Comparison of ENCODE assay signal across 8 mouse cellular contexts in the genomic region with DNA sequence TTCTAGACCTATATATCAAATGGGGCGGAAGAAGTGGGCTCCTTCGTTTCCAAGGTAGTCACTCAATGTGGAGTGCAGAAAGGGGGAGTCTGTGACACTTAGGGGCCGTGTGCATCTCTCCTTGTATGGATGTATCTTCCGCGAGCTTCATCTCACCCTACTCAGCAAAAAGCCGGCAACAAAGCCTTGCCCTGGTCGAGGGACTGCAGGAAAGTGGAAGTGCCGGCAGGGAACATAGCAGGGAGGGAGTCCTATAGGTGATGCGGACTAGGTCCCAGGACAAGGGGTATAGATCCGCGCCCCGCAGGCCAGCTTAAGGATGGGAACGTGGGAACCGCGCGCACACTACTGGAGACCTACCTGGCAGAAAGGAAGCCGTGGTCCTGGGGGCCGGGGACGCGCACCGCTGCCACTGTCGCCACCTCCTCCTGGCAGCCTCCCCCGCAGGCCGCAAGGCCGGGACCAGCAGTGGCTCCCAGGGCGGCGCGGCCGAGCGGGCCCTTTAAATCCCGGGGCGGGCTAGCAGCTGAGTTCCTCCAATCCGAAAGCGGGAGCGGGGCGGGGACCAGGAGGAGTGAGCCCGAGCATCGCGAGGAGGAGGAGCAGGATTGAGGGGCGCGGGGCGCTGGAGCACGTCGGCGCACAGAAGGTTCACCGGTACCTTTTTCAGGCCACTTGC. TPM values are rescaled to one million over a fixed set of nuclear protein-coding genes. Genes with fewer than 3 reads are reported as not detected.
A peak's percentile ranks its signal among the peaks of the same experiment; 100 is the strongest.
DNase-seq lines count a peak whose midpoint lies in the region; ATAC-seq and TF ChIP-seq lines count a peak whose summit lies in the region.

TSS of gene Porcn (minus strand) at position 511 of the 679 bp plus-strand sequence.

- H3K36me3 ChIP-seq in ES-E14 (ENCODE audit: control insufficient read depth, insufficient read depth, low read length, poor library complexity, severe bottlenecking) = peaks cover 13% of the 10 kb centered on the region
- H3K36me3 ChIP-seq in forebrain, embryonic 13.5 days (ENCODE audit: poor library complexity, severe bottlenecking) = 0 out of 2 replicates have a peak, but pooled peaks cover 3% of the 10 kb centered on the region
- no peaks in the 10 kb centered on the region for H3K36me3 ChIP-seq in heart, embryonic 16.5 days (ENCODE audit: control insufficient read depth, insufficient read depth)
- H3K36me3 ChIP-seq in liver, embryonic 16.5 days (ENCODE audit: control insufficient read depth, insufficient read depth) = no peaks in the 10 kb centered on the region
- H3K36me3 ChIP-seq in neural tube, embryonic 14.5 days (ENCODE audit: control insufficient read depth, insufficient read depth, low read length) = no peaks in the 10 kb centered on the region

- H3K9ac ChIP-seq in ES-E14 (ENCODE audit: insufficient read depth, low read depth, low read length, poor library complexity, severe bottlenecking) = peak within 1 kb of the TSS; percentile 76
- peak within 1 kb of the TSS; percentile 64 for H3K9ac ChIP-seq in forebrain, embryonic 13.5 days
- peak within 1 kb of the TSS; percentile 69 for H3K9ac ChIP-seq in heart, embryonic 16.5 days (ENCODE audit: low read length)
- peak within 1 kb of the TSS; percentile 31; the same call in 1 of the 2 replicates for H3K9ac ChIP-seq in liver, embryonic 16.5 days (ENCODE audit: low read depth, low read length)
- H3K9ac ChIP-seq in neural tube, embryonic 14.5 days (replicated peaks; ENCODE audit: low read depth, low read length) = peak within 1 kb of the TSS; percentile 64

- ATAC-seq in forebrain, embryonic 13.5 days = peak; percentile 99
- peak; percentile 94 for ATAC-seq in heart, embryonic 16.5 days (replicated peaks; ENCODE audit: extremely low read depth, insufficient read depth, low FRiP score)
- peak; percentile 93 for ATAC-seq in liver, embryonic 16.5 days (ENCODE audit: low read depth)
- ATAC-seq in neural tube, embryonic 14.5 days (ENCODE audit: low read depth) = peak; percentile 96

- H3K27me3 ChIP-seq in forebrain, embryonic 13.5 days = no peaks in the 10 kb centered on the region
- no peaks in the 10 kb centered on the region; the same call in 1 of the 2 replicates for H3K27me3 ChIP-seq in heart, embryonic 16.5 days (ENCODE audit: control insufficient read depth, insufficient read depth, low read length)
- peaks cover 6% of the 10 kb centered on the region for H3K27me3 ChIP-seq in liver, embryonic 16.5 days (ENCODE audit: control insufficient read depth, insufficient read depth, low read depth, low read length)
- H3K27me3 ChIP-seq in neural tube, embryonic 14.5 days (ENCODE audit: control insufficient read depth, insufficient read depth, low read length) = no peaks in the 10 kb centered on the region

- peak within 1 kb of the TSS; percentile 59 for H3K4me2 ChIP-seq in forebrain, embryonic 13.5 days
- H3K4me2 ChIP-seq in heart, embryonic 16.5 days (ENCODE audit: low read depth, low read length) = peak within 1 kb of the TSS; percentile 81
- H3K4me2 ChIP-seq in liver, embryonic 16.5 days (ENCODE audit: low read depth, low read length) = peak within 1 kb of the TSS; percentile 57
- peak within 1 kb of the TSS; percentile 52 for H3K4me2 ChIP-seq in neural tube, embryonic 14.5 days (ENCODE audit: low read depth, low read length)

- peak within 1 kb of the TSS; percentile 93 for H3K27ac ChIP-seq in ES-E14 (ENCODE audit: insufficient read depth, low read depth, low read length, poor library complexity, severe bottlenecking)
- H3K27ac ChIP-seq in forebrain, embryonic 13.5 days = no peak within 1 kb of the TSS
- H3K27ac ChIP-seq in heart, embryonic 16.5 days (ENCODE audit: low read length) = no peak within 1 kb of the TSS
- no peak within 1 kb of the TSS for H3K27ac ChIP-seq in liver, embryonic 16.5 days (ENCODE audit: low read length)
- peak within 1 kb of the TSS; percentile 62 for H3K27ac ChIP-seq in neural tube, embryonic 14.5 days (ENCODE audit: low read depth, low read length)

- peak; percentile 50 for DNase-seq in ES-E14 (ENCODE audit: low read depth, low spot score)
- DNase-seq in cerebellum, adult 11 months = peak; percentile 87
- peak; percentile 88 to 91 for DNase-seq in kidney, postnatal 36 days
- peak; percentile 86 for DNase-seq in testis, postnatal 10 days (ENCODE audit: low spot score)

- H3K4me1 ChIP-seq in ES-E14 (ENCODE audit: control insufficient read depth in 2 of 2, insufficient read depth in 2 of 2, low read length in 2 of 2, poor library complexity in 1 of 2) = peaks cover 4 to 8% of the 10 kb centered on the region in 2 experiments
- peaks cover 7% of the 10 kb centered on the region for H3K4me1 ChIP-seq in forebrain, embryonic 13.5 days
- H3K4me1 ChIP-seq in heart, embryonic 16.5 days (ENCODE audit: control insufficient read depth, insufficient read depth, low read length) = 0 out of 2 replicates have a peak, but pooled peaks cover 2% of the 10 kb centered on the region
- no peaks in the 10 kb centered on the region; the same call in 1 of the 2 replicates for H3K4me1 ChIP-seq in liver, embryonic 16.5 days (ENCODE audit: control insufficient read depth, low read depth, low read length)
- H3K4me1 ChIP-seq in neural tube, embryonic 14.5 days (ENCODE audit: control insufficient read depth, insufficient read depth, low read length) = no peaks in the 10 kb centered on the region

- no peaks in the 10 kb centered on the region for H3K9me3 ChIP-seq in ES-E14 (ENCODE audit: control insufficient read depth, insufficient read depth, low read depth, low read length)
- H3K9me3 ChIP-seq in forebrain, embryonic 13.5 days (replicated peaks) = no peaks in the 10 kb centered on the region
- H3K9me3 ChIP-seq in heart, embryonic 16.5 days (replicated peaks; ENCODE audit: control insufficient read depth, low read length) = no peaks in the 10 kb centered on the region
- H3K9me3 ChIP-seq in liver, embryonic 16.5 days (replicated peaks; ENCODE audit: control insufficient read depth, low read length) = no peaks in the 10 kb centered on the region
- H3K9me3 ChIP-seq in neural tube, embryonic 14.5 days (ENCODE audit: control insufficient read depth, low read length) = no peaks in the 10 kb centered on the region

- in situ Hi-C loops in ES-E14 (cut with MboI; ENCODE audit: low sequenced_read_pairs in 2 of 2, unreplicated experiment in 2 of 2) = no loop called here

- WGBS in forebrain, embryonic 13.5 days = 10% methylated on average over 43 of the region's 46 CpGs
- 10% methylated on average over 38 of the region's 46 CpGs for WGBS in heart, embryonic 16.5 days
- 15% methylated on average over 45 of the region's 46 CpGs for WGBS in liver, embryonic 16.5 days (ENCODE audit: insufficient replicate concordance)
- WGBS in neural tube, embryonic 14.5 days = 8% methylated on average over 32 of the region's 46 CpGs

- H3K4me3 ChIP-seq in ES-E14 (ENCODE audit: insufficient read depth in 1 of 2, low read depth in 1 of 2, low read length in 2 of 2, poor library complexity in 1 of 2, severe bottlenecking in 1 of 2) = peak within 1 kb of the TSS; percentile 68 to 90
- peak within 1 kb of the TSS; percentile 50 for H3K4me3 ChIP-seq in forebrain, embryonic 13.5 days
- peak within 1 kb of the TSS; percentile 56 for H3K4me3 ChIP-seq in heart, embryonic 16.5 days (ENCODE audit: low read length)
- peak within 1 kb of the TSS; percentile 43 for H3K4me3 ChIP-seq in liver, embryonic 16.5 days (ENCODE audit: low read depth, low read length)
- H3K4me3 ChIP-seq in neural tube, embryonic 14.5 days (ENCODE audit: low read depth, low read length) = peak within 1 kb of the TSS; percentile 46

TF ChIP-seq in ES-E14, 5 proteins besides CTCF, POLR2A, EP300 and RAD21:
- TF ChIP-seq ZNF384 (IDR thresholded peaks at IDR 0.05; ENCODE audit: low read depth, low read length) = no peak
- TF ChIP-seq ZC3H11A (IDR thresholded peaks at IDR 0.05; ENCODE audit: borderline replicate concordance, low read depth, low read length) = no peak
- TF ChIP-seq HCFC1 (IDR thresholded peaks at IDR 0.05; ENCODE audit: borderline replicate concordance, insufficient read depth, low read length) = no peak
- TF ChIP-seq MAFK (IDR thresholded peaks at IDR 0.05; ENCODE audit: insufficient read depth, low read depth, low read length) = no peak
- no peak for TF ChIP-seq CHD2 (IDR thresholded peaks at IDR 0.05; ENCODE audit: low read depth, low read length)

RNA-seq across cellular contexts. Expression of gene Porcn, which starts in this region (rescaled TPM):
- 59.0 and 96.5 TPM in 2 replicates for total RNA-seq in ES-E14 (2012; rRNA removed)
- polyA plus RNA-seq in forebrain, embryonic 13.5 days (2015; fragmentation: Nextera tagmentation; extraction: Ambion mirVana) = 29.1 and 32.3 TPM in 2 replicates
- polyA plus RNA-seq in heart, embryonic 16.5 days (2015; fragmentation: Nextera tagmentation; extraction: Ambion mirVana) = 4.3 and 5.0 TPM in 2 replicates
- 1.0 and 1.3 TPM in 2 replicates for polyA plus RNA-seq in liver, embryonic 16.5 days (2015; fragmentation: Nextera tagmentation; extraction: Ambion mirVana)
- 48.8 and 59.7 TPM in 2 replicates for polyA plus RNA-seq in neural tube, embryonic 14.5 days (2014; fragmentation: Nextera tagmentation; extraction: Ambion mirVana)

Comparison
In these comparisons a context has a peak if more than half of its experiments do, and no peak if none do; other contexts are left out.
1. H3K27ac ChIP-seq: peak in ES-E14 (single experiment) and neural tube, embryonic 14.5 days (single experiment); none in forebrain, embryonic 13.5 days (single experiment), heart, embryonic 16.5 days (single experiment) and liver, embryonic 16.5 days (single experiment).
2. Peak in every context shown above with its lines, with median percentiles within 50 percentile points of each other: DNase-seq, H3K4me3 ChIP-seq, H3K9ac ChIP-seq, ATAC-seq and H3K4me2 ChIP-seq.